Mouse (Mus musculus): ENCODE data around the gene Nfe2l2. TPM values are rescaled to one million over a fixed set of nuclear protein-coding genes. Genes with fewer than 3 reads are reported as not detected.
"Not testable (repeated sequence)": the region's sequence is repeated elsewhere in the genome, so short reads cannot be mapped to it uniquely, and the experiment has no call there.

Gene Nfe2l2
- polyA plus RNA-seq, 1 experiment: 20.0 TPM

- no peak for DNase-seq (ENCODE audit: low read depth in 1 of 2, low spot score in 2 of 2)
- TF ChIP-seq CTCF (IDR thresholded peaks at IDR 0.05; ENCODE audit: extremely low read depth, insufficient read depth, insufficient read length, insufficient replicate concordance) (no peak), POLR2A (IDR thresholded peaks at IDR 0.05; ENCODE audit: low read depth, low read length) (no peak)
- H3K4me3 ChIP-seq (ENCODE audit: extremely low read depth, insufficient read depth, insufficient read length): no peak overlapping the region
- peaks cover 3% of the 10 kb centered on the region; the same call in 1 of the 2 replicates for H3K4me1 ChIP-seq (ENCODE audit: control insufficient read depth, insufficient read depth, insufficient read length)
- no peaks in the 10 kb centered on the region for H3K27me3 ChIP-seq (ENCODE audit: control insufficient read depth, insufficient read depth, low read length)
- H3K27ac ChIP-seq (ENCODE audit: insufficient read depth, low read length): no peak overlapping the region
- no peaks in the 10 kb centered on the region for H3K36me3 ChIP-seq (ENCODE audit: control insufficient read depth, insufficient read depth, low read length)
These were observed 67.1 kb downstream of the Nfe2l2 start for GRCm38 (mm10) chr2:75637361-75637760.

GRCm38 (mm10) chr2:75637055-75637304, 67.5 kb downstream of the Nfe2l2 start:
- H3K27me3 ChIP-seq (ENCODE audit: control insufficient read depth, insufficient read depth, low read length); H3K4me3 ChIP-seq (ENCODE audit: extremely low read depth, insufficient read depth, insufficient read length); H3K36me3 ChIP-seq (ENCODE audit: control insufficient read depth, insufficient read depth, low read length); H3K27ac ChIP-seq (ENCODE audit: insufficient read depth, low read length); DNase-seq (ENCODE audit: low read depth in 1 of 2, low spot score in 2 of 2); H3K4me1 ChIP-seq (ENCODE audit: control insufficient read depth, insufficient read depth, insufficient read length): not testable (repeated sequence)
- 74% methylated on average over 2 of the region's 2 CpGs for WGBS

GRCm38 (mm10) chr2:75636261-75637054, 68.0 kb downstream of the Nfe2l2 start:
- Histone ChIP-seq H3K27me3 (ENCODE audit: control insufficient read depth, insufficient read depth, low read length) (no peaks in the 10 kb centered on the region), H3K36me3 (ENCODE audit: control insufficient read depth, insufficient read depth, low read length) (no peaks in the 10 kb centered on the region), H3K4me3 (ENCODE audit: extremely low read depth, insufficient read depth, insufficient read length) (no peak overlapping the region), H3K27ac (ENCODE audit: insufficient read depth, low read length) (peak overlapping the region; percentile 54), H3K4me1 (ENCODE audit: control insufficient read depth, insufficient read depth, insufficient read length) (peaks cover 3% of the 10 kb centered on the region; the same call in 1 of the 2 replicates)
- DNase-seq (ENCODE audit: low read depth in 1 of 2, low spot score in 2 of 2): peak; percentile 35 to 63
- TF ChIP-seq CTCF (IDR thresholded peaks at IDR 0.05; ENCODE audit: extremely low read depth, insufficient read depth, insufficient read length, insufficient replicate concordance) (peak; percentile 59; the same call in 1 of the 2 replicates), POLR2A (IDR thresholded peaks at IDR 0.05; ENCODE audit: low read depth, low read length) (no peak)
- WGBS: 41% methylated on average over 6 of the region's 6 CpGs

- not testable (repeated sequence) for H3K4me3 ChIP-seq (ENCODE audit: extremely low read depth, insufficient read depth, insufficient read length); H3K4me1 ChIP-seq (ENCODE audit: control insufficient read depth, insufficient read depth, insufficient read length); H3K36me3 ChIP-seq (ENCODE audit: control insufficient read depth, insufficient read depth, low read length); H3K27me3 ChIP-seq (ENCODE audit: control insufficient read depth, insufficient read depth, low read length); DNase-seq (ENCODE audit: low read depth in 1 of 2, low spot score in 2 of 2); H3K27ac ChIP-seq (ENCODE audit: insufficient read depth, low read length)
- WGBS: 73% methylated on average over 14 of the region's 14 CpGs
These were observed 70.0 kb downstream of the Nfe2l2 start for GRCm38 (mm10) chr2:75634431-75634830.

- no peaks in the 10 kb centered on the region for H3K27me3 ChIP-seq (ENCODE audit: control insufficient read depth, insufficient read depth, low read length)
- TF ChIP-seq POLR2A (IDR thresholded peaks at IDR 0.05; ENCODE audit: low read depth, low read length): no peak
- no peak for TF ChIP-seq CTCF (IDR thresholded peaks at IDR 0.05; ENCODE audit: extremely low read depth, insufficient read depth, insufficient read length, insufficient replicate concordance)
- no peak overlapping the region for H3K4me3 ChIP-seq (ENCODE audit: extremely low read depth, insufficient read depth, insufficient read length)
- H3K36me3 ChIP-seq (ENCODE audit: control insufficient read depth, insufficient read depth, low read length): no peaks in the 10 kb centered on the region
- WGBS: 45% methylated on average over 5 of the region's 5 CpGs
- no peak overlapping the region for H3K27ac ChIP-seq (ENCODE audit: insufficient read depth, low read length)
- H3K4me1 ChIP-seq (ENCODE audit: control insufficient read depth, insufficient read depth, insufficient read length): peaks cover 3% of the 10 kb centered on the region; the same call in 1 of the 2 replicates
- no peak for DNase-seq (ENCODE audit: low read depth in 1 of 2, low spot score in 2 of 2)
These were observed 70.7 kb downstream of the Nfe2l2 start for GRCm38 (mm10) chr2:75633784-75634183.

GRCm38 (mm10) chr2:75633381-75633780, 71.1 kb downstream of the Nfe2l2 start:
- H3K4me3 ChIP-seq (ENCODE audit: extremely low read depth, insufficient read depth, insufficient read length): no peak overlapping the region
- WGBS: 57% methylated on average over 6 of the region's 6 CpGs
- no peak overlapping the region for H3K27ac ChIP-seq (ENCODE audit: insufficient read depth, low read length)
- H3K27me3 ChIP-seq (ENCODE audit: control insufficient read depth, insufficient read depth, low read length): no peaks in the 10 kb centered on the region
- peaks cover 3% of the 10 kb centered on the region; the same call in 1 of the 2 replicates for H3K4me1 ChIP-seq (ENCODE audit: control insufficient read depth, insufficient read depth, insufficient read length)
- TF ChIP-seq POLR2A (IDR thresholded peaks at IDR 0.05; ENCODE audit: low read depth, low read length): no peak
- TF ChIP-seq CTCF (IDR thresholded peaks at IDR 0.05; ENCODE audit: extremely low read depth, insufficient read depth, insufficient read length, insufficient replicate concordance): no peak
- no peak for DNase-seq (ENCODE audit: low read depth in 1 of 2, low spot score in 2 of 2)
- no peaks in the 10 kb centered on the region for H3K36me3 ChIP-seq (ENCODE audit: control insufficient read depth, insufficient read depth, low read length)

- H3K4me3 ChIP-seq (ENCODE audit: extremely low read depth, insufficient read depth, insufficient read length): no peak overlapping the region
- no peak overlapping the region for H3K27ac ChIP-seq (ENCODE audit: insufficient read depth, low read length)
- DNase-seq (ENCODE audit: low read depth in 1 of 2, low spot score in 2 of 2): no peak
- 90% methylated on average over 12 of the region's 12 CpGs for WGBS
- TF ChIP-seq POLR2A (IDR thresholded peaks at IDR 0.05; ENCODE audit: low read depth, low read length): no peak
- no peak for TF ChIP-seq CTCF (IDR thresholded peaks at IDR 0.05; ENCODE audit: extremely low read depth, insufficient read depth, insufficient read length, insufficient replicate concordance)
- H3K4me1 ChIP-seq (ENCODE audit: control insufficient read depth, insufficient read depth, insufficient read length): peaks cover 3% of the 10 kb centered on the region; the same call in 1 of the 2 replicates
- no peaks in the 10 kb centered on the region for H3K36me3 ChIP-seq (ENCODE audit: control insufficient read depth, insufficient read depth, low read length)
- no peaks in the 10 kb centered on the region for H3K27me3 ChIP-seq (ENCODE audit: control insufficient read depth, insufficient read depth, low read length)
These were observed 71.7 kb downstream of the Nfe2l2 start for GRCm38 (mm10) chr2:75632721-75633181.
